Mouse (Mus musculus) lung, embryonic 16.5 days (tissue): ENCODE results near the gene Setdb1. TPM values are rescaled to one million over a fixed set of nuclear protein-coding genes. Genes with fewer than 3 reads are reported as not detected.

Experiments
- ATAC-seq: fragments of 200-750 bp; cut with Nextera tagmentation; 2 replicates; pipeline ENCODE4 v1.8.0; 2017; ENCODE audit warnings: low read depth, mild to moderate bottlenecking, moderate library complexity
- H3K27ac ChIP-seq: fragments of 300-500 bp; sonication (generic); 2 replicates; pipeline ENCODE4 v1.5.1; 2014; ENCODE audit warnings: mild to moderate bottlenecking, control low read depth, low read length
- H3K27me3 ChIP-seq: fragments of 300-500 bp; sonication (generic); 2 replicates; pipeline ENCODE4 v1.6.1; 2014; ENCODE audit warnings: low read depth, low read length, mixed read lengths; ENCODE audit not compliant: control insufficient read depth, insufficient read depth
- H3K36me3 ChIP-seq: fragments of 300-500 bp; sonication (generic); 2 replicates; pipeline ENCODE4 v1.6.1; 2014; ENCODE audit warnings: low read length; ENCODE audit not compliant: control insufficient read depth, insufficient read depth
- H3K4me1 ChIP-seq: fragments of 300-500 bp; sonication (generic); replicated peaks from 2 replicates; pipeline ENCODE4 v1.6.1; 2014; ENCODE audit warnings: low read length, mixed read lengths; ENCODE audit not compliant: control insufficient read depth, insufficient read depth
- H3K4me2 ChIP-seq: fragments of 300-500 bp; sonication (generic); 2 replicates; pipeline ENCODE4 v1.6.1; 2014; ENCODE audit warnings: low read depth, low read length, control low read depth
- H3K4me3 ChIP-seq: fragments of 300-500 bp; sonication (generic); 2 replicates; pipeline ENCODE4 v1.5.1; 2014; ENCODE audit warnings: mild to moderate bottlenecking, low read length, control low read depth
- H3K9ac ChIP-seq: fragments of 300-500 bp; sonication (generic); 2 replicates; pipeline ENCODE4 v1.6.1; 2014; ENCODE audit warnings: low read length, control low read depth
- H3K9me3 ChIP-seq: fragments of 300-500 bp; sonication (generic); 2 replicates; pipeline ENCODE4 v1.6.1; 2016; ENCODE audit warnings: low read length; ENCODE audit not compliant: control insufficient read depth
- WGBS: fragments of 180-500 bp; shearing (Covaris S2); extraction: QIAGEN DNeasy Blood & Tissue Kit; methylation state at CpG from one replicate; pipeline ENCODE4 v1.1.7; 2014; 5-methylcytosine and 5-hydroxymethylcytosine counted together
- polyA plus RNA-seq: library from polyadenylated mRNA; unstranded; fragments of >200 nt; fragmentation: Nextera tagmentation; extraction: Ambion mirVana; gene quantifications from 2 replicates; pipeline ENCODE4 v1.2.1, GENCODE M21; 2015

Gene Setdb1
- polyA plus RNA-seq, 1 experiment from 2014 or later, result 38.4 TPM

- Histone ChIP-seq H3K27me3 (no peaks in the 10 kb centered on the region), H3K9me3 (0 out of 2 replicates have a peak, but pooled peaks cover 2% of the 10 kb centered on the region), H3K27ac (no peak overlapping the region), H3K4me2 (no peak overlapping the region), H3K36me3 (peaks cover 20% of the 10 kb centered on the region), H3K9ac (peak overlapping the region; percentile 21; the same call in 1 of the 2 replicates), H3K4me1 (peaks cover 8% of the 10 kb centered on the region; the same call in 1 of the 2 replicates), H3K4me3 (no peak overlapping the region)
- peak; percentile 55 for ATAC-seq
- WGBS, result 10% methylated on average over 5 of the region's 5 CpGs
Observed at GRCm38 (mm10) chr3:95296103-95296469, 60.9 kb downstream of the Setdb1 start.

- Histone ChIP-seq H3K4me1 (peaks cover 8% of the 10 kb centered on the region; the same call in 1 of the 2 replicates), H3K36me3 (peaks cover 22% of the 10 kb centered on the region), H3K4me2 (no peak overlapping the region), H3K9ac (peak overlapping the region; percentile 13; the same call in 1 of the 2 replicates), H3K27ac (peak overlapping the region; percentile 29; the same call in 1 of the 2 replicates), H3K9me3 (0 out of 2 replicates have a peak, but pooled peaks cover 2% of the 10 kb centered on the region), H3K27me3 (no peaks in the 10 kb centered on the region), H3K4me3 (no peak overlapping the region)
- peak; percentile 16 for ATAC-seq
- 68% methylated on average over 11 of the region's 11 CpGs for WGBS
Observed at GRCm38 (mm10) chr3:95295321-95296102, 61.5 kb downstream of the Setdb1 start.

GRCm38 (mm10) chr3:95294718-95295117, 62.3 kb downstream of the Setdb1 start:
- Histone ChIP-seq H3K27ac (no peak overlapping the region), H3K36me3 (peaks cover 24% of the 10 kb centered on the region), H3K4me2 (no peak overlapping the region), H3K4me1 (peaks cover 8% of the 10 kb centered on the region; the same call in 1 of the 2 replicates), H3K9ac (no peak overlapping the region), H3K4me3 (no peak overlapping the region), H3K9me3 (0 out of 2 replicates have a peak, but pooled peaks cover 2% of the 10 kb centered on the region), H3K27me3 (no peaks in the 10 kb centered on the region)
- no peak for ATAC-seq
- 85% methylated on average over 5 of the region's 5 CpGs for WGBS

- Histone ChIP-seq H3K9ac (no peak overlapping the region), H3K4me2 (no peak overlapping the region), H3K27ac (no peak overlapping the region), H3K4me1 (peaks cover 8% of the 10 kb centered on the region; the same call in 1 of the 2 replicates), H3K9me3 (0 out of 2 replicates have a peak, but pooled peaks cover 2% of the 10 kb centered on the region), H3K27me3 (no peaks in the 10 kb centered on the region), H3K36me3 (peaks cover 27% of the 10 kb centered on the region), H3K4me3 (no peak overlapping the region)
- no peak for ATAC-seq
- WGBS, result 82% methylated on average over 7 of the region's 7 CpGs
Observed at GRCm38 (mm10) chr3:95294316-95294715, 62.7 kb downstream of the Setdb1 start.

GRCm38 (mm10) chr3:95293537-95293936, 63.5 kb downstream of the Setdb1 start:
- Histone ChIP-seq H3K27me3 (no peaks in the 10 kb centered on the region), H3K4me2 (no peak overlapping the region), H3K9me3 (0 out of 2 replicates have a peak, but pooled peaks cover 2% of the 10 kb centered on the region), H3K27ac (no peak overlapping the region), H3K9ac (no peak overlapping the region), H3K4me3 (no peak overlapping the region), H3K4me1 (peaks cover 8% of the 10 kb centered on the region; the same call in 1 of the 2 replicates), H3K36me3 (peaks cover 29% of the 10 kb centered on the region)
- WGBS, result 59% methylated on average over 11 of the region's 11 CpGs
- ATAC-seq, result no peak

GRCm38 (mm10) chr3:95292899-95293298, 64.1 kb downstream of the Setdb1 start:
- Histone ChIP-seq H3K9me3 (0 out of 2 replicates have a peak, but pooled peaks cover 2% of the 10 kb centered on the region), H3K4me1 (peaks cover 8% of the 10 kb centered on the region; the same call in 1 of the 2 replicates), H3K4me3 (no peak overlapping the region), H3K27ac (no peak overlapping the region), H3K9ac (no peak overlapping the region), H3K27me3 (no peaks in the 10 kb centered on the region), H3K36me3 (peaks cover 35% of the 10 kb centered on the region), H3K4me2 (no peak overlapping the region)
- ATAC-seq, result no peak
- 84% methylated on average over 2 of the region's 2 CpGs for WGBS

GRCm38 (mm10) chr3:95291041-95291440, 66.0 kb downstream of the Setdb1 start:
- H3K4me1 ChIP-seq, result peaks cover 6% of the 10 kb centered on the region; the same call in 1 of the 2 replicates
- ATAC-seq, result no peak
- H3K4me2 ChIP-seq, result no peak overlapping the region
- H3K36me3 ChIP-seq, result peaks cover 37% of the 10 kb centered on the region
- no peak overlapping the region for H3K4me3 ChIP-seq
- no peak overlapping the region for H3K9ac ChIP-seq
- H3K9me3 ChIP-seq, result no peaks in the 10 kb centered on the region
- no peaks in the 10 kb centered on the region for H3K27me3 ChIP-seq
- no peak overlapping the region for H3K27ac ChIP-seq
- WGBS, result 77% methylated on average over 4 of the region's 4 CpGs

- no peak for ATAC-seq
- Histone ChIP-seq H3K36me3 (peaks cover 35% of the 10 kb centered on the region), H3K9me3 (no peaks in the 10 kb centered on the region), H3K27me3 (no peaks in the 10 kb centered on the region), H3K9ac (no peak overlapping the region), H3K4me1 (0 out of 2 replicates have a peak, but pooled peaks cover 4% of the 10 kb centered on the region), H3K4me2 (no peak overlapping the region), H3K27ac (no peak overlapping the region), H3K4me3 (no peak overlapping the region)
- 63% methylated on average over 6 of the region's 6 CpGs for WGBS
Observed at GRCm38 (mm10) chr3:95290156-95290555, 66.8 kb downstream of the Setdb1 start.

- Histone ChIP-seq H3K4me2 (no peak overlapping the region), H3K4me3 (no peak overlapping the region), H3K27ac (no peak overlapping the region), H3K36me3 (peaks cover 27% of the 10 kb centered on the region), H3K4me1 (peaks cover 8% of the 10 kb centered on the region; the same call in 1 of the 2 replicates), H3K9me3 (no peaks in the 10 kb centered on the region), H3K9ac (no peak overlapping the region), H3K27me3 (no peaks in the 10 kb centered on the region)
- ATAC-seq, result no peak
- WGBS, result 91% methylated on average over 4 of the region's 4 CpGs
Observed at GRCm38 (mm10) chr3:95289419-95289818, 67.6 kb downstream of the Setdb1 start.
